Mouse (Mus musculus): ENCODE data around the gene Igf2bp3.

- TF ChIP-seq CTCF (IDR thresholded peaks at IDR 0.05; ENCODE audit: control insufficient read depth, insufficient read depth, insufficient read length) (no peak), FOSL1 (IDR thresholded peaks at IDR 0.05; ENCODE audit: insufficient read depth, low read length, poor library complexity, severe bottlenecking) (no peak), USF1 (IDR thresholded peaks at IDR 0.05; ENCODE audit: low read depth) (no peak), MYOG (IDR thresholded peaks at IDR 0.05; ENCODE audit: control insufficient read depth, extremely low read depth, insufficient read length) (no peak)
These were observed 8.3 kb downstream of the Igf2bp3 start for GRCm38 (mm10) chr6:49206416-49206815.

All from C2C12 (cell line).